17 mouse cellular contexts compared by ENCODE assay signal in the genomic region with DNA sequence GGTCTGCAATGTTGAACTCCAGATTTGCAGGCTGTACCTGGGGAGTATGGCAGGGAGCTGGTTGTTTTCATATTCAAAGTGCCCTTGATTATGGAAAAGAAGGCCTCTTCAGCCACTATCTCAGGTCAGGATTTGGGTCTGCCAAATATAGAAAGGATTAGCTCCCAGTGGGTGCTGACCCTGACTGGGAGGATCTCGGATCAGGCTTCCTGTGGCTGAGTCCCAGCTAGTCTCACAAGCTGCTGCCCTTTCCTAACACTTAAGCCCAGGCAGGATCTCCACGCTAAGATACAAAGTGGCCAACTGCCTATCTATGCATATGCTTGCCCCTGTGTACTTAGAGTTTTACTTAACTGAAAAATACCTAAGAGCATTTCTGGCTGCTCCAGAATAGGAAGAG. TPM values are rescaled to one million over a fixed set of nuclear protein-coding genes. Genes with fewer than 3 reads are reported as not detected.
DNase-seq lines count a peak whose midpoint lies in the region; ATAC-seq and TF ChIP-seq lines count a peak whose summit lies in the region.
"Had no signal": no experiment of that assay in that cellular context is flagged by ENCODE, and none has a peak within 500 bp of the region (broad histone marks: within the 10 kb centered on the region; RNA-seq: fewer than 3 reads in every experiment).

No protein-coding gene starts in this region.

- TF ChIP-seq POLR2A in myocyte (IDR thresholded peaks at IDR 0.05; ENCODE audit: insufficient read length, low read depth): no peak

- H3K4me3 ChIP-seq in heart, embryonic 11.5 days (ENCODE audit: low read depth, low read length): no peak overlapping the region
- H3K4me3 ChIP-seq in myocyte: no peak overlapping the region

- H3K9me3 ChIP-seq in heart, embryonic 11.5 days (replicated peaks; ENCODE audit: control insufficient read depth, low read length): no peaks in the 10 kb centered on the region
- H3K9me3 ChIP-seq: heart, embryonic 15.5 days had no signal

- H3K9ac ChIP-seq in heart, embryonic 11.5 days (ENCODE audit: low read depth, low read length): no peak overlapping the region
- H3K9ac ChIP-seq: forebrain, postnatal 0 days; heart, embryonic 15.5 days had no signal

- no peaks in the 10 kb centered on the region for H3K79me2 ChIP-seq in myocyte (ENCODE audit: control insufficient read depth, insufficient read depth)

- DNase-seq in heart, adult 11 months: peak; percentile 89
- DNase-seq in kidney, adult 9 months: peak; percentile 22
- DNase-seq in kidney, adult 11 months: no peak
- DNase-seq in cerebellum, postnatal 14 days: peak; percentile 34 to 39
- DNase-seq in frontal cortex, postnatal 14 days (ENCODE audit: low spot score in 2 of 2): no peak
- DNase-seq: adrenal gland, postnatal 14 days; forebrain, postnatal 0 days; gastrocnemius, postnatal 10 days; layer of hippocampus, postnatal 36 days; lung, adult 18-20 months; lung, postnatal 4 days; thymus, adult 2 months had no signal

- H3K36me3 ChIP-seq in heart, embryonic 11.5 days (ENCODE audit: control insufficient read depth, insufficient read depth, low read length): no peaks in the 10 kb centered on the region
- H3K36me3 ChIP-seq in myocyte (ENCODE audit: control insufficient read depth, insufficient read depth): no peaks in the 10 kb centered on the region
- H3K36me3 ChIP-seq: heart, embryonic 15.5 days had no signal

- H3K4me1 ChIP-seq in heart, embryonic 11.5 days (ENCODE audit: control insufficient read depth, insufficient read depth, low read length): peaks cover 14% of the 10 kb centered on the region

- H3K27ac ChIP-seq in heart, embryonic 11.5 days (ENCODE audit: low read depth, low read length): no peak overlapping the region
- H3K27ac ChIP-seq: heart, embryonic 15.5 days had no signal

- no peak overlapping the region for H3ac ChIP-seq in myocyte (ENCODE audit: control insufficient read depth, insufficient read length)

- WGBS in heart, embryonic 11.5 days (ENCODE audit: insufficient replicate concordance): 16% methylated on average over 2 of the region's 2 CpGs

- H3K27me3 ChIP-seq in heart, embryonic 11.5 days (ENCODE audit: control insufficient read depth, insufficient read depth, low read length): no peaks in the 10 kb centered on the region
- no peaks in the 10 kb centered on the region for H3K27me3 ChIP-seq in myocyte (ENCODE audit: control insufficient read depth, insufficient read depth, insufficient read length)
- H3K27me3 ChIP-seq: heart, embryonic 15.5 days; Patski had no signal

- no peak overlapping the region; the same call in 1 of the 2 replicates for H3K4me2 ChIP-seq in heart, embryonic 11.5 days
- H3K4me2 ChIP-seq in myocyte (ENCODE audit: low read depth): peak overlapping the region; percentile 81

- no peak for ATAC-seq in heart, embryonic 11.5 days (replicated peaks; ENCODE audit: insufficient number of reproducible peaks, low FRiP score, low TSS enrichment)
- ATAC-seq: activated CD4-positive, CD25-positive, alpha-beta regulatory T cell, adult 4 months; forebrain, postnatal 0 days; Patski had no signal

TF ChIP-seq in myocyte, 11 proteins besides CTCF, POLR2A, EP300 and RAD21:
- TF ChIP-seq TCF12 (IDR thresholded peaks at IDR 0.05; ENCODE audit: insufficient read depth, poor library complexity, severe bottlenecking) (no peak), E2F4 (IDR thresholded peaks at IDR 0.05; ENCODE audit: insufficient read depth) (no peak), USF1 (IDR thresholded peaks at IDR 0.05; ENCODE audit: low read depth) (no peak), MYOG (IDR thresholded peaks at IDR 0.05; ENCODE audit: control insufficient read depth in 1 of 3, insufficient read depth in 1 of 3, insufficient read length in 2 of 3, low read depth in 2 of 3) (no peak), SRF (IDR thresholded peaks at IDR 0.05; ENCODE audit: control insufficient read depth, insufficient read length, low read depth) (no peak), MYOD1 (IDR thresholded peaks at IDR 0.05; ENCODE audit: control insufficient read depth in 1 of 3, insufficient read length in 2 of 3, low read depth in 2 of 3) (no peak), REST (IDR thresholded peaks at IDR 0.05; ENCODE audit: insufficient read depth, insufficient read length) (no peak), CEBPB (IDR thresholded peaks at IDR 0.05; ENCODE audit: insufficient read depth, poor library complexity, severe bottlenecking) (no peak), POLR2AphosphoS2 (IDR thresholded peaks at IDR 0.05; ENCODE audit: insufficient read length, low read depth) (no peak), MAX (IDR thresholded peaks at IDR 0.05; ENCODE audit: low read depth) (no peak), TCF3 (IDR thresholded peaks at IDR 0.05; ENCODE audit: insufficient read length, low read depth) (no peak)

RNA-seq across cellular contexts. Expression of a gene that starts 1.4 kb away (rescaled TPM):
- 3.2 and 3.3 TPM in 2 replicates for polyA plus RNA-seq in heart, embryonic 11.5 days (2014; fragmentation: Nextera tagmentation; extraction: Ambion mirVana)
- polyA plus RNA-seq in myocyte (2012; fragmentation: generic; extraction: Trizol): 0.79 TPM

Comparison
In these comparisons a context has a peak if more than half of its experiments do, and no peak if none do; other contexts are left out.
1. DNase-seq: peak in heart, adult 11 months (single experiment), kidney, adult 9 months (single experiment) and cerebellum, postnatal 14 days (2 of 2); none in kidney, adult 11 months (single experiment) and frontal cortex, postnatal 14 days (0 of 2).